Mouse (Mus musculus): ENCODE measurements around the gene Fkbp1a. TPM values are rescaled to one million over a fixed set of nuclear protein-coding genes. Genes with fewer than 3 reads are reported as not detected.
A peak's percentile ranks its signal among the peaks of the same experiment; 100 is the strongest.

Gene Fkbp1a
- polyA plus RNA-seq, 1 experiment from 2014 or later = 500 TPM

GRCm38 (mm10) chr2:151562930-151563921 lies 20.9 kb downstream of the Fkbp1a start:
- H3K9ac ChIP-seq (replicated peaks) = no peak overlapping the region
- no peak overlapping the region for H3K4me2 ChIP-seq (replicated peaks)
- ATAC-seq (ENCODE audit: low FRiP score, low read depth) = no peak
- H3K27ac ChIP-seq (replicated peaks) = no peak overlapping the region
- no peaks in the 10 kb centered on the region for H3K4me1 ChIP-seq
- WGBS = 90% methylated on average over 7 of the region's 7 CpGs
- H3K9me3 ChIP-seq = no peaks in the 10 kb centered on the region
- H3K36me3 ChIP-seq = peaks cover 61% of the 10 kb centered on the region
- no peak overlapping the region for H3K4me3 ChIP-seq
- H3K27me3 ChIP-seq = no peaks in the 10 kb centered on the region

GRCm38 (mm10) chr2:151564006-151564405 lies 21.7 kb downstream of the Fkbp1a start:
- Histone ChIP-seq H3K4me2 (replicated peaks) (no peak overlapping the region), H3K27me3 (no peaks in the 10 kb centered on the region), H3K9me3 (no peaks in the 10 kb centered on the region), H3K9ac (replicated peaks) (no peak overlapping the region), H3K4me3 (no peak overlapping the region), H3K36me3 (peaks cover 53% of the 10 kb centered on the region), H3K4me1 (no peaks in the 10 kb centered on the region), H3K27ac (replicated peaks) (no peak overlapping the region)
- no peak for ATAC-seq (ENCODE audit: low FRiP score, low read depth)
- 88% methylated on average over 1 of the region's 1 CpGs for WGBS

- Histone ChIP-seq H3K4me3 (no peak overlapping the region), H3K9me3 (no peaks in the 10 kb centered on the region), H3K27me3 (no peaks in the 10 kb centered on the region), H3K9ac (replicated peaks) (no peak overlapping the region), H3K4me2 (replicated peaks) (no peak overlapping the region), H3K27ac (replicated peaks) (no peak overlapping the region), H3K4me1 (no peaks in the 10 kb centered on the region), H3K36me3 (peaks cover 43% of the 10 kb centered on the region)
- WGBS = 82% methylated on average over 3 of the region's 3 CpGs
- ATAC-seq (ENCODE audit: low FRiP score, low read depth) = no peak
Measured at GRCm38 (mm10) chr2:151564986-151565385, 22.7 kb downstream of the Fkbp1a start.

- no peak overlapping the region for H3K4me3 ChIP-seq
- H3K36me3 ChIP-seq = peaks cover 25% of the 10 kb centered on the region
- no peak overlapping the region for H3K4me2 ChIP-seq (replicated peaks)
- H3K9me3 ChIP-seq = no peaks in the 10 kb centered on the region
- H3K27me3 ChIP-seq = no peaks in the 10 kb centered on the region
- no peak for ATAC-seq (ENCODE audit: low FRiP score, low read depth)
- no peak overlapping the region for H3K9ac ChIP-seq (replicated peaks)
- no peaks in the 10 kb centered on the region for H3K4me1 ChIP-seq
- no peak overlapping the region for H3K27ac ChIP-seq (replicated peaks)
- 90% methylated on average over 6 of the region's 6 CpGs for WGBS
Measured at GRCm38 (mm10) chr2:151566856-151567255, 24.6 kb downstream of the Fkbp1a start.

GRCm38 (mm10) chr2:151569452-151569851 lies 27.2 kb downstream of the Fkbp1a start:
- H3K4me2 ChIP-seq (replicated peaks) = no peak overlapping the region
- no peaks in the 10 kb centered on the region for H3K27me3 ChIP-seq
- 92% methylated on average over 2 of the region's 2 CpGs for WGBS
- H3K9me3 ChIP-seq = no peaks in the 10 kb centered on the region
- H3K36me3 ChIP-seq = peaks cover 6% of the 10 kb centered on the region
- H3K4me3 ChIP-seq = no peak overlapping the region
- no peaks in the 10 kb centered on the region for H3K4me1 ChIP-seq
- ATAC-seq (ENCODE audit: low FRiP score, low read depth) = no peak
- H3K27ac ChIP-seq (replicated peaks) = no peak overlapping the region
- H3K9ac ChIP-seq (replicated peaks) = no peak overlapping the region

- Histone ChIP-seq H3K9me3 (no peaks in the 10 kb centered on the region), H3K9ac (replicated peaks) (no peak within 1 kb of the TSS), H3K36me3 (no peaks in the 10 kb centered on the region), H3K4me3 (no peak within 1 kb of the TSS), H3K4me1 (peaks cover 15% of the 10 kb centered on the region), H3K4me2 (replicated peaks) (no peak within 1 kb of the TSS), H3K27me3 (0 out of 2 replicates have a peak, but pooled peaks cover 4% of the 10 kb centered on the region), H3K27ac (replicated peaks) (no peak within 1 kb of the TSS)
- WGBS = 75% methylated on average over 17 of the region's 17 CpGs
- no peak for ATAC-seq (ENCODE audit: low FRiP score, low read depth)
Measured at GRCm38 (mm10) chr2:151571873-151572700, 29.8 kb downstream of the Fkbp1a start, which contains the start of gene Sdcbp2. Gene Sdcbp2 (plus strand): TSS chr2:151572622.

GRCm38 (mm10) chr2:151573667-151574066 lies 31.4 kb downstream of the Fkbp1a start:
- H3K27ac ChIP-seq (replicated peaks) = no peak overlapping the region
- ATAC-seq (ENCODE audit: low FRiP score, low read depth) = no peak
- H3K9me3 ChIP-seq = no peaks in the 10 kb centered on the region
- H3K4me2 ChIP-seq (replicated peaks) = no peak overlapping the region
- H3K9ac ChIP-seq (replicated peaks) = no peak overlapping the region
- 78% methylated on average over 3 of the region's 3 CpGs for WGBS
- peaks cover 9% of the 10 kb centered on the region for H3K27me3 ChIP-seq
- H3K4me3 ChIP-seq = no peak overlapping the region
- peaks cover 15% of the 10 kb centered on the region for H3K4me1 ChIP-seq
- no peaks in the 10 kb centered on the region for H3K36me3 ChIP-seq

GRCm38 (mm10) chr2:151574607-151575006 lies 32.3 kb downstream of the Fkbp1a start:
- no peak overlapping the region for H3K4me2 ChIP-seq (replicated peaks)
- H3K4me1 ChIP-seq = peaks cover 15% of the 10 kb centered on the region
- ATAC-seq (ENCODE audit: low FRiP score, low read depth) = no peak
- no peak overlapping the region for H3K27ac ChIP-seq (replicated peaks)
- no peaks in the 10 kb centered on the region for H3K9me3 ChIP-seq
- H3K36me3 ChIP-seq = no peaks in the 10 kb centered on the region
- WGBS = 64% methylated on average over 5 of the region's 5 CpGs
- peaks cover 9% of the 10 kb centered on the region for H3K27me3 ChIP-seq
- no peak overlapping the region for H3K4me3 ChIP-seq
- H3K9ac ChIP-seq (replicated peaks) = no peak overlapping the region

- ATAC-seq (ENCODE audit: low FRiP score, low read depth) = peak; percentile 28
- H3K4me3 ChIP-seq = peak overlapping the region; percentile 46
- H3K36me3 ChIP-seq = no peaks in the 10 kb centered on the region
- 17% methylated on average over 7 of the region's 7 CpGs for WGBS
- peak overlapping the region; percentile 60; the same call in 1 of the 2 replicates for H3K27ac ChIP-seq (replicated peaks)
- peak overlapping the region; percentile 57 for H3K9ac ChIP-seq (replicated peaks)
- H3K27me3 ChIP-seq = peaks cover 9% of the 10 kb centered on the region
- H3K4me2 ChIP-seq (replicated peaks) = peak overlapping the region; percentile 76
- no peaks in the 10 kb centered on the region for H3K9me3 ChIP-seq
- H3K4me1 ChIP-seq = peaks cover 15% of the 10 kb centered on the region
Measured at GRCm38 (mm10) chr2:151575119-151575698, 32.9 kb downstream of the Fkbp1a start.

- Histone ChIP-seq H3K27me3 (peaks cover 9% of the 10 kb centered on the region), H3K4me1 (peaks cover 15% of the 10 kb centered on the region), H3K4me3 (peak overlapping the region; percentile 46), H3K36me3 (no peaks in the 10 kb centered on the region), H3K4me2 (replicated peaks) (peak overlapping the region; percentile 76), H3K9ac (replicated peaks) (peak overlapping the region; percentile 57), H3K27ac (replicated peaks) (peak overlapping the region; percentile 60), H3K9me3 (no peaks in the 10 kb centered on the region)
- under 1% methylated on average over 38 of the region's 38 CpGs for WGBS
- peak; percentile 94 for ATAC-seq (ENCODE audit: low FRiP score, low read depth)
Measured at GRCm38 (mm10) chr2:151575699-151576389, 33.6 kb downstream of the Fkbp1a start.

- no peaks in the 10 kb centered on the region for H3K9me3 ChIP-seq
- no peak overlapping the region for H3K4me3 ChIP-seq
- no peak overlapping the region for H3K4me2 ChIP-seq (replicated peaks)
- H3K9ac ChIP-seq (replicated peaks) = no peak overlapping the region
- H3K27me3 ChIP-seq = peaks cover 9% of the 10 kb centered on the region
- H3K4me1 ChIP-seq = peaks cover 15% of the 10 kb centered on the region
- H3K27ac ChIP-seq (replicated peaks) = no peak overlapping the region
- no peak for ATAC-seq (ENCODE audit: low FRiP score, low read depth)
- WGBS = 87% methylated on average over 4 of the region's 4 CpGs
- no peaks in the 10 kb centered on the region for H3K36me3 ChIP-seq
Measured at GRCm38 (mm10) chr2:151579183-151579582, 36.9 kb downstream of the Fkbp1a start.

All from midbrain, embryonic 12.5 days (tissue).